Mouse (Mus musculus): ENCODE measurements around the gene Irgc1. TPM values are rescaled to one million over a fixed set of nuclear protein-coding genes. Genes with fewer than 3 reads are reported as not detected.
A peak's percentile ranks its signal among the peaks of the same experiment; 100 is the strongest.

The Irgc1 gene
- polyA plus RNA-seq, 1 experiment from 2014 or later = 0.36 TPM

DNA sequence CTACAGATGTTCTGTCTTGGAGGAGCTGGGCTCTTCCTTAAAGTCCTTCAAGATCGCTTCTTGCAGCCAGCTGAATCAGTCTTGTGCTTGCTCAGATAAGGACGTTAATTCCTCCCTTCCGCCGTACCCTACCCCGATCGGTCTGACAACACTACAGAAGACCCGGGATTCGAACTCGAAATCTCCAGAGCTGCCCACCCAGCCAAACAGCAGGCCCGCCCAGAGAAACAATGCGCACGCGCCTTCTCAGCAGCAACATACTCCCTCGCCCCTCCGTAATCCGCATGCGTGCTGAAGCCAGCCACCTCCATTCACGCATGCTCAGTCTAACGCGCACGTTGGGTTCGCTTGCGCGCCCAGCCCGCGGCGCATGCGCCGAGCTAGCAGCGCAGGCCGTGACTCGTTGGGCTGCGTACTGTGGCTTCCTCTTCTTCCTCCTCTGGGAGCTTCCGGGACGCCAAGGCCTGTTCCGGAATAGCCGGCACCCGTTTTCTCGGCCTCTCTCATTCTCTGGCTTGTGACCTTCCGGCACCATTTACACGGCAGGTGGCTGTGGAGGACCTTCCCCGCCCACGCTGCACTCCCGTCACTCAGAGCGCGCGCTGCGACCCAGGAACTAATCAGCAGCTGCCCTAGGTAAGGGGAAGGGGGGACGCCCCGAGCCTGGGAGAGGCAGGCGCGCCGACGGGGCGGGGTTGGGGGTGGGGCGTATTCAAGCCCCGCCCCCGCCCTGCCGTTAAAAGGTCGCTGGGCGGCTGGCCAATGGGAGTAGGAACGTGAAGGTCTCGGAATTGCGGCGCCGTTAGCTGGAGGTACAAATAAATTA is 52.6 kb downstream of the Irgc1 start, which contains the start of gene Smg9:
Gene Smg9 (plus strand): TSS at position 364 of the 826 bp plus-strand sequence.
- DNase-seq (ENCODE audit: low spot score) = peak; percentile 99
- peak; percentile 98 for ATAC-seq (ENCODE audit: low read depth)
- 3% methylated on average over 63 of the region's 66 CpGs for WGBS
- Histone ChIP-seq H3K4me2 (ENCODE audit: low read depth, low read length) (peak within 1 kb of the TSS; percentile 59), H3K4me1 (ENCODE audit: control insufficient read depth, insufficient read depth, low read length) (no peaks in the 10 kb centered on the region), H3K27me3 (replicated peaks; ENCODE audit: control insufficient read depth, insufficient read depth, low read length) (no peaks in the 10 kb centered on the region), H3K27ac (replicated peaks; ENCODE audit: low read depth, low read length) (peak within 1 kb of the TSS; percentile 88), H3K9ac (ENCODE audit: low read depth, low read length) (peak within 1 kb of the TSS; percentile 61), H3K9me3 (ENCODE audit: control insufficient read depth, low read length) (no peaks in the 10 kb centered on the region), H3K4me3 (ENCODE audit: low read depth, low read length) (peak within 1 kb of the TSS; percentile 49), H3K36me3 (ENCODE audit: control insufficient read depth, insufficient read depth, low read length) (0 out of 2 replicates have a peak, but pooled peaks cover 5% of the 10 kb centered on the region)

DNA sequence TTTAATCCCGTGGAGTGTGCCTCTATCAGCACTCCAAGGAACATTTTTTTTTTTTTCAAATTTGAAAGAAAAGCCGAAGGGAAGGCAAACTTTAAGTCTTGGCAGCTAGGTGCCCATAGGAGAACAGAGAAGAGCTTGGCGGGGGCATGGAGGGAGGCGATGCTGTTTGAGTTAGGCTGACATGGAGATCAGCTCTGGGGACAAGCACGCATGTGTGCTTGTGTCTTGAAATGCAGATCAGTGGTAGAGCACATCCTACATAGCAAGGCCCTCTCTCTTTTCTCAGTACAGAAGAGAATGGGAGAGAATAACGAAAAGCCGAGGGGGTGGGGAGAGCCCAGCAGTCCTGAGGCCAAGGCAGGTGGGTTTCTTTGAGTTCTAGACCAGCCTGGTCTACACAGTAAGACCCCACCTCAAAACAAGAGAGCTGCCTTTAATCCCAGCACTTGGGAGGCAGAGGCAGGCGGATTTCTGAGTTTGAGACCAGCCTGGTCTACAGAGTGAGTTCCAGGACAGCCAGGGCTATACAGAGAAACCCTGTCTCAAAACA is 53.7 kb downstream of the Irgc1 start:
- no peak overlapping the region for H3K4me2 ChIP-seq (ENCODE audit: low read depth, low read length)
- no peaks in the 10 kb centered on the region for H3K9me3 ChIP-seq (ENCODE audit: control insufficient read depth, low read length)
- ATAC-seq (ENCODE audit: low read depth) = no peak
- H3K4me3 ChIP-seq (ENCODE audit: low read depth, low read length) = no peak overlapping the region
- no peak overlapping the region for H3K27ac ChIP-seq (replicated peaks; ENCODE audit: low read depth, low read length)
- H3K4me1 ChIP-seq (ENCODE audit: control insufficient read depth, insufficient read depth, low read length) = no peaks in the 10 kb centered on the region
- DNase-seq (ENCODE audit: low spot score) = no peak
- WGBS = 95% methylated on average over 8 of the region's 8 CpGs
- H3K9ac ChIP-seq (ENCODE audit: low read depth, low read length) = no peak overlapping the region
- H3K36me3 ChIP-seq (ENCODE audit: control insufficient read depth, insufficient read depth, low read length) = no peaks in the 10 kb centered on the region
- H3K27me3 ChIP-seq (replicated peaks; ENCODE audit: control insufficient read depth, insufficient read depth, low read length) = no peaks in the 10 kb centered on the region

DNA sequence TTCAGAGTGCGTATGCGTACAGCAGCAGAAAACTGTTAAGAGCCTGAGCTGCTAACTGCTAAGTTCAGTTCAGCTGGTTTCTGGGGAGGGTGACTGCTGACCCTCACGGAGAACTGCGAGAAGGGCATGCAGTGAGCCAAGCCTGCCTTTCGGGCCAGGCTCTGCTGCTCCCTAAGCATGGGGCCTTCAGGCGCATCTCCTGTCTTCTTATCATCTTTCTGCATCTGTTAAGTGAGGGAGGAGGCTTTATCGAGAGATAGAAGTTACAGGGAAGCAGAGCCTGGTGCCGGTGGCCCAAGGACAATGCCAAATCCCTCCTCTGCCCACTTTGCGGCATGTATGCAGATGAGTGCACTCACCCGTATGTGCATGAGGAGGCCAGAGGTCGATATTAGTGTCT is 55.3 kb downstream of the Irgc1 start:
- no peaks in the 10 kb centered on the region for H3K4me1 ChIP-seq (ENCODE audit: control insufficient read depth, insufficient read depth, low read length)
- H3K4me3 ChIP-seq (ENCODE audit: low read depth, low read length) = no peak overlapping the region
- 75% methylated on average over 11 of the region's 11 CpGs for WGBS
- no peak overlapping the region for H3K4me2 ChIP-seq (ENCODE audit: low read depth, low read length)
- no peaks in the 10 kb centered on the region for H3K9me3 ChIP-seq (ENCODE audit: control insufficient read depth, low read length)
- no peaks in the 10 kb centered on the region for H3K27me3 ChIP-seq (replicated peaks; ENCODE audit: control insufficient read depth, insufficient read depth, low read length)
- H3K27ac ChIP-seq (replicated peaks; ENCODE audit: low read depth, low read length) = no peak overlapping the region
- H3K36me3 ChIP-seq (ENCODE audit: control insufficient read depth, insufficient read depth, low read length) = no peaks in the 10 kb centered on the region
- ATAC-seq (ENCODE audit: low read depth) (no peak), DNase-seq (ENCODE audit: low spot score) (no peak)
- H3K9ac ChIP-seq (ENCODE audit: low read depth, low read length) = no peak overlapping the region

DNA sequence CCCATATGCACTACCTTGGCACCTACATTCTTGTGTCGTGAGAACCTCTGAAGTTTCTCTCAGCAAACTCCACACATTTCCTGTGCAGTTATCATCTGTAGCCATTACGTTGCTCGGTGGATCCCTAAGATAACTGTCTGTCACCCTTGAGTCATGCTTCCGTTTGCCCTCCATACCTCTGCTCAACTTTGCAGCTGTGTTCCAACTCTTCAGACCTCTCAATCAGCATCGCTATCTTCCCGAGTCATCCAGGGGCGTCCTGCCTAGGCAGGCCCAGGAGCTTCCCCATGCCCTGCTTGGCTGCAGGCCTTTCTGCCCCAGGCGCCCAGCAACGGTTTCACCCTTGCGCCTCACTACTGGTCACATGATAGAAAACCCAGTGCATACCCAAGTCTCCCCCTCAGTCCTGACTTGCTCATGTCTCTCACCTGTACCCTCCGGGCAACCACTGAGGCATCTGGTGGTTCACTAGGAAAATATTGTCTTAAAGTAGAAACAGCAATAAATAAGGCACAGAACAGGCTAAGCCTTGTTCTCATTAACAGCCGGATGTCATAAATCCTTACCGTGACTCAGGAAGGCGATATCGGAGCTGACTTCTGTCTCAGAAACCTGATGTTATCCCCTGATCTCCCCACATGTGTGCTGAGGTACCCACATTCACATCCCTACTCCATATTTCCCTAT is 57.5 kb downstream of the Irgc1 start:
- WGBS = 60% methylated on average over 15 of the region's 15 CpGs
- Histone ChIP-seq H3K27ac (replicated peaks; ENCODE audit: low read depth, low read length) (no peak overlapping the region), H3K4me2 (ENCODE audit: low read depth, low read length) (no peak overlapping the region), H3K36me3 (ENCODE audit: control insufficient read depth, insufficient read depth, low read length) (no peaks in the 10 kb centered on the region), H3K9ac (ENCODE audit: low read depth, low read length) (no peak overlapping the region), H3K27me3 (replicated peaks; ENCODE audit: control insufficient read depth, insufficient read depth, low read length) (no peaks in the 10 kb centered on the region), H3K9me3 (ENCODE audit: control insufficient read depth, low read length) (no peaks in the 10 kb centered on the region), H3K4me3 (ENCODE audit: low read depth, low read length) (no peak overlapping the region), H3K4me1 (ENCODE audit: control insufficient read depth, insufficient read depth, low read length) (peaks cover 3% of the 10 kb centered on the region; the same call in 1 of the 2 replicates)
- DNase-seq (ENCODE audit: low spot score) (peak; percentile 41), ATAC-seq (ENCODE audit: low read depth) (no peak)

DNA sequence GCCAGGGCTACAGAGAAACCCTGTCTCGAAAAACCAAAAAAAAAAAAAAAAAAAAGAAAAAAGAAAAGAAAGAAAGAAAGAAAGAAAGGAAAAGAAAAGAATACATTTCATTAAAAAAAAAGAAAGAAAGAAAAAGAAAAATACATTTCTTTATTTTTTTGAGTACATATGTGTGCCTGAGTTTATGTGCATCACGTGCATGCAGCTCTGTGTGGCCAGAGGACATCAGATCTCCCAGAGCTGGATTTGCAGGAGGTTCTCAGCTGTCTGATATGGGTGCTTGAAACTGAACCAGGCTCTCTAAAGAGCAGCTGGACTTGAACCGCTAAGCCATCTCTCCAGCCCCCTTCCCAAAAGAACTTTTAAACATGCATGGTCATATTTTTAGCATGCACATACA is 58.0 kb downstream of the Irgc1 start:
- DNase-seq (ENCODE audit: low spot score) = no peak
- H3K27ac ChIP-seq (replicated peaks; ENCODE audit: low read depth, low read length) = no peak overlapping the region
- no peaks in the 10 kb centered on the region for H3K36me3 ChIP-seq (ENCODE audit: control insufficient read depth, insufficient read depth, low read length)
- 71% methylated on average over 2 of the region's 3 CpGs for WGBS
- no peak overlapping the region for H3K4me2 ChIP-seq (ENCODE audit: low read depth, low read length)
- no peak overlapping the region for H3K4me3 ChIP-seq (ENCODE audit: low read depth, low read length)
- H3K4me1 ChIP-seq (ENCODE audit: control insufficient read depth, insufficient read depth, low read length) = peaks cover 7% of the 10 kb centered on the region; the same call in 1 of the 2 replicates
- H3K27me3 ChIP-seq (replicated peaks; ENCODE audit: control insufficient read depth, insufficient read depth, low read length) = no peaks in the 10 kb centered on the region
- no peaks in the 10 kb centered on the region for H3K9me3 ChIP-seq (ENCODE audit: control insufficient read depth, low read length)
- H3K9ac ChIP-seq (ENCODE audit: low read depth, low read length) = no peak overlapping the region
- ATAC-seq (ENCODE audit: low read depth) = no peak

DNA sequence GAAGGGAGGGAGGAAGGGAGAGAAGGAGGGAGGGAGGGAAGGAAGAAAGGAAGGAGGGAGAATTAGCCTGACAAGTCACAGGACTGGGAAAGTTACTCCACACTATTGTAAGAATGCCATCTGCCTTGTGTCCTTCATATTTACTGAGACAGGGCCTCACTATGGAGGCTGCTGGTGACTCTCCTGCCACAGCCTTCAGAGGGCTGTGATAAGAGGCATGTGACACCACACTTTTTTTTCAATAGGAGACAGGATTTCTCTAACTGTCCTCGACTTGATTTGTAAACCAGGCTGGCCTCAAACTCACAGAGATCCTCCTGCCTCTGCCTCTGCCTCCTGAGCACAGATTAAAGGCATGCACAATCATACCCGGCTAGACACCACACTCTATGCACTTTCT is 60.4 kb downstream of the Irgc1 start:
- 78% methylated on average over 2 of the region's 2 CpGs for WGBS
- Histone ChIP-seq H3K4me1 (ENCODE audit: control insufficient read depth, insufficient read depth, low read length) (peaks cover 7% of the 10 kb centered on the region; the same call in 1 of the 2 replicates), H3K4me2 (ENCODE audit: low read depth, low read length) (no peak overlapping the region), H3K36me3 (ENCODE audit: control insufficient read depth, insufficient read depth, low read length) (no peaks in the 10 kb centered on the region), H3K27me3 (replicated peaks; ENCODE audit: control insufficient read depth, insufficient read depth, low read length) (no peaks in the 10 kb centered on the region), H3K27ac (replicated peaks; ENCODE audit: low read depth, low read length) (no peak overlapping the region), H3K9me3 (ENCODE audit: control insufficient read depth, low read length) (no peaks in the 10 kb centered on the region), H3K4me3 (ENCODE audit: low read depth, low read length) (no peak overlapping the region), H3K9ac (ENCODE audit: low read depth, low read length) (no peak overlapping the region)
- no peak for DNase-seq (ENCODE audit: low spot score)
- ATAC-seq (ENCODE audit: low read depth) = no peak

DNA sequence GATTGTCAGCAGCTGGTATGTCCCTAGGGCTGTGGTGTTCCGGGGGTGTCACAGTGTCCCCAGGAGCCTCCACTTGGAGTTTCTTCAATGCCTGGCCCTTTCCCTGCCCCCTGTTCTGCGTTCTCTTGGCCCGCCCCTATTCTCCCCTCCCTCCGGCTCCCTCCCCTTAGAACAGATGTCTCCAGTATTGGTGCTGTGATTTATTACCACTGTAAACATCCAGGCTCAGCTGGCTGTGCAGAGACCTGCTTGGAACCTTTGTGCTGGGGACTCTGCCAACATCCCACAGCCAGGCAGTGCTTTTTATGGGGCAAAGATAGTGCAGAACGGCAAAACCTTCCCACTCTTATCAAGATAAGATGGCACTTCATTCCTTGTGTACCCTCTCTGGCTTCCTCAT is 61.0 kb downstream of the Irgc1 start:
- 12% methylated on average over 5 of the region's 5 CpGs for WGBS
- peaks cover 7% of the 10 kb centered on the region; the same call in 1 of the 2 replicates for H3K4me1 ChIP-seq (ENCODE audit: control insufficient read depth, insufficient read depth, low read length)
- peak; percentile 74; the same call in 1 of the 2 replicates for ATAC-seq (ENCODE audit: low read depth)
- H3K9me3 ChIP-seq (ENCODE audit: control insufficient read depth, low read length) = no peaks in the 10 kb centered on the region
- peak overlapping the region; percentile 13; the same call in 1 of the 2 replicates for H3K4me2 ChIP-seq (ENCODE audit: low read depth, low read length)
- H3K36me3 ChIP-seq (ENCODE audit: control insufficient read depth, insufficient read depth, low read length) = no peaks in the 10 kb centered on the region
- H3K4me3 ChIP-seq (ENCODE audit: low read depth, low read length) = no peak overlapping the region
- DNase-seq (ENCODE audit: low spot score) = peak; percentile 62
- H3K27me3 ChIP-seq (replicated peaks; ENCODE audit: control insufficient read depth, insufficient read depth, low read length) = no peaks in the 10 kb centered on the region
- H3K27ac ChIP-seq (replicated peaks; ENCODE audit: low read depth, low read length) = no peak overlapping the region
- no peak overlapping the region for H3K9ac ChIP-seq (ENCODE audit: low read depth, low read length)

DNA sequence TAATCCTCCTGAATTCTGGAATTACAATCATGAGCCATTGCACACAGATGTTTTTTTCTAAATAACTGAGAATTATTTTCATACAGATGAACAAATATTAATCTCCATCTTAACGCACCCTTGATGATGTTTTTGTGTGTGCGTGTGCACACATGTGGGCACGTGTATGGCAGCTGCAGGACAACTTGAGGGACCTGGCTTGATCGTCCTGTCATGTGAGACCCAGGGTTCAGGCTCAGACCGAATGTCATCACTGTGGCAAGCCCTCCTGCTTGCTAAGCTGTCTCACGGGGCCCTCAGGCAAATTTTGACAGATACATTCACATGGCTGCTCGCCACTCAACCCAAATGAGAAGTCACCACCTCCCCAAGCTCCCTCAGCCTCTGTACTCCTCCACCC is 61.6 kb downstream of the Irgc1 start:
- Histone ChIP-seq H3K27ac (replicated peaks; ENCODE audit: low read depth, low read length) (no peak overlapping the region), H3K27me3 (replicated peaks; ENCODE audit: control insufficient read depth, insufficient read depth, low read length) (no peaks in the 10 kb centered on the region), H3K4me2 (ENCODE audit: low read depth, low read length) (no peak overlapping the region), H3K4me3 (ENCODE audit: low read depth, low read length) (no peak overlapping the region), H3K9ac (ENCODE audit: low read depth, low read length) (no peak overlapping the region), H3K9me3 (ENCODE audit: control insufficient read depth, low read length) (no peaks in the 10 kb centered on the region), H3K36me3 (ENCODE audit: control insufficient read depth, insufficient read depth, low read length) (no peaks in the 10 kb centered on the region), H3K4me1 (ENCODE audit: control insufficient read depth, insufficient read depth, low read length) (peaks cover 7% of the 10 kb centered on the region; the same call in 1 of the 2 replicates)
- DNase-seq (ENCODE audit: low spot score) = no peak
- 54% methylated on average over 7 of the region's 7 CpGs for WGBS
- no peak for ATAC-seq (ENCODE audit: low read depth)
